Mouse (Mus musculus) G1E (cell line): ENCODE results near the gene Ahcyl2.

Source experiments
- CTCF ChIP-seq: IDR thresholded peaks from 2 replicates; pipeline ENCODE4 v1.5.1; 2012; ENCODE audit warnings: low read depth, low read length, inconsistent platforms, mixed read lengths
- GATA1 ChIP-seq: IDR thresholded peaks from 2 replicates; pipeline ENCODE4 v1.6.1; 2012; ENCODE audit warnings: borderline replicate concordance, low read length, inconsistent platforms, mixed read lengths
- GATA2 ChIP-seq: IDR thresholded peaks from 2 replicates; pipeline ENCODE4 v1.6.1; 2012; ENCODE audit warnings: low read depth, low read length, inconsistent platforms, borderline replicate concordance
- POLR2AphosphoS5 ChIP-seq: IDR thresholded peaks from 2 replicates; pipeline ENCODE4 v1.6.1; 2012; ENCODE audit warnings: low read depth, low read length, inconsistent platforms; ENCODE audit not compliant: insufficient replicate concordance
- TAL1 ChIP-seq: conservative IDR thresholded peaks from 2 replicates; pipeline ENCODE4 v1.6.1; 2012; ENCODE audit warnings: low read depth, low read length, inconsistent platforms, mixed read lengths

GRCm38 (mm10) chr6:29879579-29879978 is 111.8 kb downstream of the Ahcyl2 start:
- no peak for TF ChIP-seq CTCF
- no peak for TF ChIP-seq TAL1
- TF ChIP-seq GATA1, result no peak
- TF ChIP-seq GATA2, result no peak
- no peak for TF ChIP-seq POLR2AphosphoS5
